Mouse (Mus musculus) stomach, embryonic 16.5 days (tissue): ENCODE data around the gene Zfp385a. TPM values are rescaled to one million over a fixed set of nuclear protein-coding genes. Genes with fewer than 3 reads are reported as not detected.
A peak's percentile ranks its signal among the peaks of the same experiment; 100 is the strongest.

ENCODE experiments used
- ATAC-seq: fragments of 200-750 bp; cut with Nextera tagmentation; 2 replicates; pipeline ENCODE4 v1.8.0; 2017; ENCODE audit warnings: moderate number of reproducible peaks, moderate TSS enrichment; ENCODE audit not compliant: insufficient read depth, low FRiP score
- H3K27ac ChIP-seq: fragments of 300-500 bp; sonication (generic); 2 replicates; pipeline ENCODE4 v1.5.1; 2014; ENCODE audit warnings: low read length
- H3K27me3 ChIP-seq: fragments of 300-500 bp; sonication (generic); 2 replicates; pipeline ENCODE4 v1.6.1; 2014; ENCODE audit warnings: low read length, control low read depth, mixed read lengths; ENCODE audit not compliant: control insufficient read depth, insufficient read depth
- H3K36me3 ChIP-seq: fragments of 300-500 bp; sonication (generic); 2 replicates; pipeline ENCODE4 v1.6.1; 2014; ENCODE audit warnings: low read length; ENCODE audit not compliant: control insufficient read depth, insufficient read depth
- H3K4me1 ChIP-seq: fragments of 300-500 bp; sonication (generic); 2 replicates; pipeline ENCODE4 v1.6.1; 2014; ENCODE audit warnings: low read length, control low read depth, mixed read lengths; ENCODE audit not compliant: control insufficient read depth, insufficient read depth
- H3K4me2 ChIP-seq: fragments of 300-500 bp; sonication (generic); 2 replicates; pipeline ENCODE4 v1.6.1; 2014; ENCODE audit warnings: low read depth, low read length, mixed read lengths
- H3K4me3 ChIP-seq: fragments of 300-500 bp; sonication (generic); replicated peaks from 2 replicates; pipeline ENCODE4 v1.5.1; 2014; ENCODE audit warnings: mild to moderate bottlenecking, low read length
- H3K9ac ChIP-seq: fragments of 300-500 bp; sonication (generic); 2 replicates; pipeline ENCODE4 v1.6.1; 2014; ENCODE audit warnings: low read length
- H3K9me3 ChIP-seq: fragments of 300-500 bp; sonication (generic); replicated peaks from 2 replicates; pipeline ENCODE4 v1.6.1; 2016; ENCODE audit warnings: low read length, control low read depth; ENCODE audit not compliant: control insufficient read depth
- WGBS: fragments of 180-500 bp; shearing (Covaris S2); extraction: QIAGEN DNeasy Blood & Tissue Kit; methylation state at CpG from one replicate; pipeline ENCODE4 v1.1.7; 2014; 5-methylcytosine and 5-hydroxymethylcytosine counted together
- polyA plus RNA-seq: library from polyadenylated mRNA; unstranded; fragments of >200 nt; fragmentation: Nextera tagmentation; extraction: Ambion mirVana; gene quantifications from 2 replicates; pipeline ENCODE4 v1.2.1, GENCODE M21; 2015

The Zfp385a gene
- polyA plus RNA-seq, 1 experiment from 2014 or later, result 6.9 TPM

GRCm38 (mm10) chr15:103318201-103318816, 21.6 kb downstream of the Zfp385a start:
- peak overlapping the region; percentile 32 for H3K9ac ChIP-seq
- H3K36me3 ChIP-seq, result no peaks in the 10 kb centered on the region
- no peaks in the 10 kb centered on the region for H3K9me3 ChIP-seq
- ATAC-seq, result no peak
- H3K4me3 ChIP-seq, result no peak overlapping the region
- no peak overlapping the region for H3K4me2 ChIP-seq
- peak overlapping the region; percentile 33; the same call in 1 of the 2 replicates for H3K27ac ChIP-seq
- WGBS, result 62% methylated on average over 3 of the region's 3 CpGs
- no peaks in the 10 kb centered on the region for H3K27me3 ChIP-seq
- peaks cover 47% of the 10 kb centered on the region for H3K4me1 ChIP-seq

GRCm38 (mm10) chr15:103317731-103318130, 22.2 kb downstream of the Zfp385a start:
- Histone ChIP-seq H3K9ac (peak overlapping the region; percentile 20; the same call in 1 of the 2 replicates), H3K9me3 (no peaks in the 10 kb centered on the region), H3K27ac (peak overlapping the region; percentile 33; the same call in 1 of the 2 replicates), H3K36me3 (no peaks in the 10 kb centered on the region), H3K27me3 (no peaks in the 10 kb centered on the region), H3K4me1 (peaks cover 44% of the 10 kb centered on the region), H3K4me2 (no peak overlapping the region), H3K4me3 (no peak overlapping the region)
- ATAC-seq, result no peak
- 92% methylated on average over 8 of the region's 8 CpGs for WGBS

GRCm38 (mm10) chr15:103317120-103317519, 22.8 kb downstream of the Zfp385a start:
- peaks cover 38% of the 10 kb centered on the region for H3K4me1 ChIP-seq
- ATAC-seq, result no peak

GRCm38 (mm10) chr15:103315979-103316776, 23.7 kb downstream of the Zfp385a start:
- 59% methylated on average over 10 of the region's 10 CpGs for WGBS
- Histone ChIP-seq H3K9me3 (no peaks in the 10 kb centered on the region), H3K4me1 (peaks cover 31% of the 10 kb centered on the region), H3K4me3 (no peak overlapping the region), H3K9ac (no peak overlapping the region), H3K27me3 (no peaks in the 10 kb centered on the region), H3K36me3 (no peaks in the 10 kb centered on the region), H3K27ac (peak overlapping the region; percentile 14; the same call in 1 of the 2 replicates), H3K4me2 (no peak overlapping the region)
- no peak for ATAC-seq

More at GRCm38 (mm10) chr15:103317120-103317519, 22.8 kb downstream of the Zfp385a start:
- no peak overlapping the region for H3K27ac ChIP-seq
- H3K9ac ChIP-seq, result no peak overlapping the region
- H3K4me3 ChIP-seq, result no peak overlapping the region
- no peak overlapping the region for H3K4me2 ChIP-seq
- no peaks in the 10 kb centered on the region for H3K36me3 ChIP-seq
- no peaks in the 10 kb centered on the region for H3K27me3 ChIP-seq
- no peaks in the 10 kb centered on the region for H3K9me3 ChIP-seq

GRCm38 (mm10) chr15:103315011-103315502, 24.8 kb downstream of the Zfp385a start:
- Histone ChIP-seq H3K4me3 (peak overlapping the region; percentile 31), H3K36me3 (no peaks in the 10 kb centered on the region), H3K27me3 (no peaks in the 10 kb centered on the region), H3K9me3 (no peaks in the 10 kb centered on the region), H3K4me2 (peak overlapping the region; percentile 59), H3K27ac (peak overlapping the region; percentile 11; the same call in 1 of the 2 replicates), H3K9ac (peak overlapping the region; percentile 64), H3K4me1 (peaks cover 30% of the 10 kb centered on the region)
- WGBS, result 7% methylated on average over 18 of the region's 18 CpGs
- ATAC-seq, result peak; percentile 53; the same call in 1 of the 2 replicates

GRCm38 (mm10) chr15:103314181-103314580, 25.7 kb downstream of the Zfp385a start:
- 44% methylated on average over 22 of the region's 22 CpGs for WGBS
- Histone ChIP-seq H3K4me2 (peak overlapping the region; percentile 59), H3K4me1 (peaks cover 30% of the 10 kb centered on the region), H3K27me3 (no peaks in the 10 kb centered on the region), H3K9me3 (no peaks in the 10 kb centered on the region), H3K4me3 (no peak overlapping the region; the same call in 1 of the 2 replicates), H3K36me3 (no peaks in the 10 kb centered on the region), H3K27ac (no peak overlapping the region), H3K9ac (peak overlapping the region; percentile 48; the same call in 1 of the 2 replicates)
- no peak for ATAC-seq

GRCm38 (mm10) chr15:103313495-103314095, 26.3 kb downstream of the Zfp385a start:
- Histone ChIP-seq H3K27ac (no peak overlapping the region), H3K4me1 (peaks cover 30% of the 10 kb centered on the region), H3K36me3 (no peaks in the 10 kb centered on the region), H3K4me3 (no peak overlapping the region), H3K4me2 (no peak overlapping the region), H3K9ac (peak overlapping the region; percentile 48; the same call in 1 of the 2 replicates), H3K27me3 (no peaks in the 10 kb centered on the region), H3K9me3 (no peaks in the 10 kb centered on the region)
- WGBS, result 20% methylated on average over 18 of the region's 18 CpGs
- no peak for ATAC-seq

- Histone ChIP-seq H3K9me3 (no peaks in the 10 kb centered on the region), H3K27me3 (no peaks in the 10 kb centered on the region), H3K36me3 (no peaks in the 10 kb centered on the region), H3K27ac (no peak within 1 kb of the TSS), H3K4me1 (peaks cover 40% of the 10 kb centered on the region), H3K9ac (no peak within 1 kb of the TSS), H3K4me3 (no peak within 1 kb of the TSS), H3K4me2 (no peak within 1 kb of the TSS)
- ATAC-seq, result no peak
- 54% methylated on average over 6 of the region's 6 CpGs for WGBS
Measured at GRCm38 (mm10) chr15:103310365-103310910, 29.5 kb downstream of the Zfp385a start, which contains the start of gene Gpr84. Gpr84 (minus strand) TSS chr15:103310612.
